Mouse (Mus musculus): Measurements from ENCODE around the gene Wdr74.
A peak's percentile ranks its signal among the peaks of the same experiment; 100 is the strongest.

DNA sequence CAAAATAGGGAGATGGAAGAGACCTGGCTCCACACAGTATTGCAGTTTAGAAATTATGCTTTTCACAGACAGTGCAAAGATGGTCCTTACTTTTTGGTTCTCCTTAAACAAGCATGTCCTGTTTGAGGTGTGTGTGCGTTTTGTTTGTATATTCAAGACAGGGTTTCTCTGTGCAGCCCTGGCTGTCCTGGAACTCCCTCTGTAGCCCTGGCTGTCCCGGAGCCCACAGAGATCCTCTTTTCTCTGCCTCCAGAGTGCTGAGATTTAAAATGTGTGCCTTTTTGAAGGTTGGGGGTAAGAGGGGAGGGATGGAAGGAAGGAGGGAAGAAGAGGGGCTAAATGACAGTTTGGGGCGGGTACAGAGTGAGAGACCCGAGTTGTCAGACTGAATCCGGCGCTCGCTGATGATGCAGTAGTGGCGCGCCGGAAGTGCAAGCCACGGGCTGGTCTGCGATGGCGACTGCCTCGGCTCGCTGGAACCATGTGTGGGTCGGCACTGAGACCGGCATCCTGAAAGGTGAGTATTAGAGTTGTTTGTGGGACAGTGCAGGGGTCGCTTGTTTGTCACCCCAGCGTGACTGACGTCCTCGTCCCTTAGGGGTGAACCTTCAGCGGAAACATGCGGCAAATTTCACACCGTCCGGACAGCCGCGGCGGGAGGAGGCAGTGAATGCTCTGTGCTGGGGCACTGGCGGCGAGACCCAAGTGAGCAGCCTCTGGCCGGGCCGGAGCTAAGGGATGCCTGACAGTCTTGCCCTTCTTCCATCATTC is at the start of gene Wdr74:
- TF ChIP-seq CTCF (IDR thresholded peaks at IDR 0.05; ENCODE audit: low read depth, low read length), result no peak
- TF ChIP-seq POLR2A (IDR thresholded peaks at IDR 0.05; ENCODE audit: extremely low read depth, insufficient read depth, low read length), result peak; percentile 86

Measured in liver, adult 2 months (tissue).